Mouse (Mus musculus) brain, embryonic 14.5 days (tissue): ENCODE results near the gene A630076J17Rik.

Experiments used
- CTCF ChIP-seq: fragments of 200-500 bp; IDR thresholded peaks from 2 replicates; pipeline ENCODE4 v1.5.1; 2012; ENCODE audit warnings: inconsistent platforms, mild to moderate bottlenecking, moderate library complexity, borderline replicate concordance; ENCODE audit not compliant: insufficient read depth, insufficient read length; ENCODE audit errors: extremely low read depth
- POLR2A ChIP-seq: fragments of 200-500 bp; IDR thresholded peaks from 2 replicates; pipeline ENCODE4 v1.6.1; 2012; ENCODE audit warnings: mild to moderate bottlenecking, inconsistent platforms, borderline replicate concordance; ENCODE audit not compliant: poor library complexity, insufficient read depth, insufficient read length, severe bottlenecking; ENCODE audit errors: extremely low read depth

GRCm38 (mm10) chr3:107231202-107231601 is 788 bp downstream of the A630076J17Rik start:
- TF ChIP-seq CTCF (no peak), POLR2A (no peak)
